Mouse (Mus musculus): ENCODE results near the gene Ints13. TPM values are rescaled to one million over a fixed set of nuclear protein-coding genes. Genes with fewer than 3 reads are reported as not detected.

Gene Ints13
- 51.0 and 59.1 TPM in 2 replicates for polyA plus RNA-seq (2015; fragmentation: Nextera tagmentation; extraction: Ambion mirVana)

- H3K4me2 ChIP-seq (ENCODE audit: low read depth, low read length), result peak within 1 kb of the TSS; percentile 75
- WGBS, result under 1% methylated on average over 77 of the region's 77 CpGs
- no peaks in the 10 kb centered on the region for H3K36me3 ChIP-seq (ENCODE audit: control insufficient read depth, insufficient read depth)
- peak within 1 kb of the TSS; percentile 96 for H3K9ac ChIP-seq (ENCODE audit: low read length)
- H3K4me1 ChIP-seq (ENCODE audit: control insufficient read depth, insufficient read depth, low read length), result peaks cover 27% of the 10 kb centered on the region
- H3K27ac ChIP-seq (ENCODE audit: low read length), result peak within 1 kb of the TSS; percentile 90
- ATAC-seq (replicated peaks; ENCODE audit: extremely low read depth, insufficient read depth, low FRiP score), result peak; percentile 93
- no peaks in the 10 kb centered on the region for H3K9me3 ChIP-seq (replicated peaks; ENCODE audit: control insufficient read depth, low read length)
- no peaks in the 10 kb centered on the region for H3K27me3 ChIP-seq (ENCODE audit: control insufficient read depth, insufficient read depth, low read length)
- H3K4me3 ChIP-seq (ENCODE audit: low read length), result peak within 1 kb of the TSS; percentile 90
Observed at GRCm38 (mm10) chr6:146577310-146578109, at the start of gene Ints13. Ints13 (minus strand) TSS chr6:146577835.

- Histone ChIP-seq H3K9ac (ENCODE audit: low read length) (no peak overlapping the region), H3K27ac (ENCODE audit: low read length) (no peak overlapping the region), H3K9me3 (replicated peaks; ENCODE audit: control insufficient read depth, low read length) (no peaks in the 10 kb centered on the region), H3K4me1 (ENCODE audit: control insufficient read depth, insufficient read depth, low read length) (no peaks in the 10 kb centered on the region), H3K4me3 (ENCODE audit: low read length) (no peak overlapping the region), H3K27me3 (ENCODE audit: control insufficient read depth, insufficient read depth, low read length) (no peaks in the 10 kb centered on the region), H3K36me3 (ENCODE audit: control insufficient read depth, insufficient read depth) (peaks cover 58% of the 10 kb centered on the region), H3K4me2 (ENCODE audit: low read depth, low read length) (no peak overlapping the region)
- WGBS, result 87% methylated on average over 2 of the region's 2 CpGs
- no peak for ATAC-seq (replicated peaks; ENCODE audit: extremely low read depth, insufficient read depth, low FRiP score)
Observed at GRCm38 (mm10) chr6:146616670-146617069, 39.0 kb upstream of the Ints13 start.

GRCm38 (mm10) chr6:146615891-146616290 lies 38.3 kb upstream of the Ints13 start:
- 88% methylated on average over 8 of the region's 8 CpGs for WGBS
- Histone ChIP-seq H3K27ac (ENCODE audit: low read length) (no peak overlapping the region), H3K9ac (ENCODE audit: low read length) (no peak overlapping the region), H3K9me3 (replicated peaks; ENCODE audit: control insufficient read depth, low read length) (no peaks in the 10 kb centered on the region), H3K27me3 (ENCODE audit: control insufficient read depth, insufficient read depth, low read length) (no peaks in the 10 kb centered on the region), H3K4me1 (ENCODE audit: control insufficient read depth, insufficient read depth, low read length) (no peaks in the 10 kb centered on the region), H3K36me3 (ENCODE audit: control insufficient read depth, insufficient read depth) (peaks cover 58% of the 10 kb centered on the region), H3K4me3 (ENCODE audit: low read length) (no peak overlapping the region), H3K4me2 (ENCODE audit: low read depth, low read length) (no peak overlapping the region)
- no peak; the same call in 1 of the 2 replicates for ATAC-seq (replicated peaks; ENCODE audit: extremely low read depth, insufficient read depth, low FRiP score)

GRCm38 (mm10) chr6:146614541-146614940 lies 36.9 kb upstream of the Ints13 start:
- Histone ChIP-seq H3K4me2 (ENCODE audit: low read depth, low read length) (no peak overlapping the region), H3K9ac (ENCODE audit: low read length) (no peak overlapping the region), H3K36me3 (ENCODE audit: control insufficient read depth, insufficient read depth) (peaks cover 54% of the 10 kb centered on the region), H3K4me1 (ENCODE audit: control insufficient read depth, insufficient read depth, low read length) (no peaks in the 10 kb centered on the region), H3K9me3 (replicated peaks; ENCODE audit: control insufficient read depth, low read length) (no peaks in the 10 kb centered on the region), H3K27ac (ENCODE audit: low read length) (no peak overlapping the region), H3K4me3 (ENCODE audit: low read length) (no peak overlapping the region), H3K27me3 (ENCODE audit: control insufficient read depth, insufficient read depth, low read length) (no peaks in the 10 kb centered on the region)
- no peak for ATAC-seq (replicated peaks; ENCODE audit: extremely low read depth, insufficient read depth, low FRiP score)
- WGBS, result 95% methylated on average over 5 of the region's 5 CpGs

GRCm38 (mm10) chr6:146613907-146614306 lies 36.3 kb upstream of the Ints13 start:
- WGBS, result 91% methylated on average over 5 of the region's 5 CpGs
- no peak for ATAC-seq (replicated peaks; ENCODE audit: extremely low read depth, insufficient read depth, low FRiP score)
- Histone ChIP-seq H3K4me1 (ENCODE audit: control insufficient read depth, insufficient read depth, low read length) (no peaks in the 10 kb centered on the region), H3K36me3 (ENCODE audit: control insufficient read depth, insufficient read depth) (peaks cover 58% of the 10 kb centered on the region), H3K9ac (ENCODE audit: low read length) (no peak overlapping the region), H3K4me3 (ENCODE audit: low read length) (no peak overlapping the region), H3K27me3 (ENCODE audit: control insufficient read depth, insufficient read depth, low read length) (no peaks in the 10 kb centered on the region), H3K4me2 (ENCODE audit: low read depth, low read length) (no peak overlapping the region), H3K27ac (ENCODE audit: low read length) (no peak overlapping the region), H3K9me3 (replicated peaks; ENCODE audit: control insufficient read depth, low read length) (no peaks in the 10 kb centered on the region)

GRCm38 (mm10) chr6:146612736-146613135 lies 35.1 kb upstream of the Ints13 start:
- Histone ChIP-seq H3K27me3 (ENCODE audit: control insufficient read depth, insufficient read depth, low read length) (no peaks in the 10 kb centered on the region), H3K9me3 (replicated peaks; ENCODE audit: control insufficient read depth, low read length) (no peaks in the 10 kb centered on the region), H3K4me1 (ENCODE audit: control insufficient read depth, insufficient read depth, low read length) (no peaks in the 10 kb centered on the region), H3K36me3 (ENCODE audit: control insufficient read depth, insufficient read depth) (peaks cover 55% of the 10 kb centered on the region), H3K9ac (ENCODE audit: low read length) (no peak overlapping the region), H3K27ac (ENCODE audit: low read length) (no peak overlapping the region), H3K4me3 (ENCODE audit: low read length) (no peak overlapping the region), H3K4me2 (ENCODE audit: low read depth, low read length) (no peak overlapping the region)
- no peak for ATAC-seq (replicated peaks; ENCODE audit: extremely low read depth, insufficient read depth, low FRiP score)
- 87% methylated on average over 5 of the region's 5 CpGs for WGBS

- 93% methylated on average over 7 of the region's 7 CpGs for WGBS
- Histone ChIP-seq H3K27me3 (ENCODE audit: control insufficient read depth, insufficient read depth, low read length) (no peaks in the 10 kb centered on the region), H3K27ac (ENCODE audit: low read length) (no peak overlapping the region), H3K36me3 (ENCODE audit: control insufficient read depth, insufficient read depth) (peaks cover 52% of the 10 kb centered on the region), H3K4me1 (ENCODE audit: control insufficient read depth, insufficient read depth, low read length) (no peaks in the 10 kb centered on the region), H3K4me2 (ENCODE audit: low read depth, low read length) (no peak overlapping the region), H3K9ac (ENCODE audit: low read length) (no peak overlapping the region), H3K9me3 (replicated peaks; ENCODE audit: control insufficient read depth, low read length) (no peaks in the 10 kb centered on the region), H3K4me3 (ENCODE audit: low read length) (no peak overlapping the region)
- no peak for ATAC-seq (replicated peaks; ENCODE audit: extremely low read depth, insufficient read depth, low FRiP score)
Observed at GRCm38 (mm10) chr6:146611897-146612296, 34.3 kb upstream of the Ints13 start.

- Histone ChIP-seq H3K36me3 (ENCODE audit: control insufficient read depth, insufficient read depth) (peaks cover 52% of the 10 kb centered on the region), H3K27ac (ENCODE audit: low read length) (no peak overlapping the region), H3K27me3 (ENCODE audit: control insufficient read depth, insufficient read depth, low read length) (no peaks in the 10 kb centered on the region), H3K4me2 (ENCODE audit: low read depth, low read length) (no peak overlapping the region), H3K9me3 (replicated peaks; ENCODE audit: control insufficient read depth, low read length) (no peaks in the 10 kb centered on the region), H3K4me1 (ENCODE audit: control insufficient read depth, insufficient read depth, low read length) (no peaks in the 10 kb centered on the region), H3K9ac (ENCODE audit: low read length) (no peak overlapping the region), H3K4me3 (ENCODE audit: low read length) (no peak overlapping the region)
- no peak for ATAC-seq (replicated peaks; ENCODE audit: extremely low read depth, insufficient read depth, low FRiP score)
- WGBS, result 90% methylated on average over 6 of the region's 6 CpGs
Observed at GRCm38 (mm10) chr6:146611385-146611784, 33.8 kb upstream of the Ints13 start.

- no peak overlapping the region for H3K27ac ChIP-seq (ENCODE audit: low read length)
- peaks cover 52% of the 10 kb centered on the region for H3K36me3 ChIP-seq (ENCODE audit: control insufficient read depth, insufficient read depth)
- ATAC-seq (replicated peaks; ENCODE audit: extremely low read depth, insufficient read depth, low FRiP score), result no peak
- no peaks in the 10 kb centered on the region for H3K9me3 ChIP-seq (replicated peaks; ENCODE audit: control insufficient read depth, low read length)
- no peaks in the 10 kb centered on the region for H3K27me3 ChIP-seq (ENCODE audit: control insufficient read depth, insufficient read depth, low read length)
- 83% methylated on average over 10 of the region's 10 CpGs for WGBS
- no peak overlapping the region for H3K4me2 ChIP-seq (ENCODE audit: low read depth, low read length)
- H3K9ac ChIP-seq (ENCODE audit: low read length), result no peak overlapping the region
- no peak overlapping the region for H3K4me3 ChIP-seq (ENCODE audit: low read length)
- no peaks in the 10 kb centered on the region for H3K4me1 ChIP-seq (ENCODE audit: control insufficient read depth, insufficient read depth, low read length)
Observed at GRCm38 (mm10) chr6:146603651-146604050, 26.0 kb upstream of the Ints13 start.
